Mouse (Mus musculus) hindbrain, postnatal 0 days (tissue): ENCODE measurements around the gene Gch1. TPM values are rescaled to one million over a fixed set of nuclear protein-coding genes. Genes with fewer than 3 reads are reported as not detected.

Experiments
- ATAC-seq: fragments of 200-750 bp; cut with Nextera tagmentation; 2 replicates; pipeline ENCODE4 v1.8.0; 2017; ENCODE audit warnings: mild to moderate bottlenecking, moderate TSS enrichment, moderate library complexity
- DNase-seq: peaks from one replicate; pipeline ENCODE4 v3.0.0-alpha.2; 2015; ENCODE audit warnings: low spot score
- H3K27ac ChIP-seq: fragments of 300-500 bp; sonication (generic); 2 replicates; pipeline ENCODE4 v1.5.1; 2014; ENCODE audit warnings: mild to moderate bottlenecking
- H3K27me3 ChIP-seq: fragments of 300-500 bp; sonication (generic); 2 replicates; pipeline ENCODE4 v1.6.1; 2014; ENCODE audit warnings: low read length, mixed read lengths; ENCODE audit not compliant: insufficient read depth
- H3K36me3 ChIP-seq: fragments of 300-500 bp; sonication (generic); 2 replicates; pipeline ENCODE4 v1.6.1; 2014; ENCODE audit warnings: low read length, mixed read lengths; ENCODE audit not compliant: insufficient read depth
- H3K4me1 ChIP-seq: fragments of 300-500 bp; sonication (generic); 2 replicates; pipeline ENCODE4 v1.6.1; 2014; ENCODE audit warnings: antibody characterized with exemption, low read length, mixed read lengths; ENCODE audit not compliant: insufficient read depth
- H3K4me2 ChIP-seq: fragments of 300-500 bp; sonication (generic); 2 replicates; pipeline ENCODE4 v1.6.1; 2014; ENCODE audit warnings: low read depth, mild to moderate bottlenecking, low read length, moderate library complexity, mixed read lengths
- H3K4me3 ChIP-seq: fragments of 300-500 bp; sonication (generic); 2 replicates; pipeline ENCODE4 v1.5.1; 2014; ENCODE audit warnings: low read length
- H3K9ac ChIP-seq: fragments of 300-500 bp; sonication (generic); replicated peaks from 2 replicates; pipeline ENCODE4 v1.6.1; 2014; ENCODE audit warnings: mild to moderate bottlenecking, low read length, moderate library complexity, mixed read lengths
- H3K9me3 ChIP-seq: fragments of 300-500 bp; sonication (generic); 2 replicates; pipeline ENCODE4 v1.6.1; 2016; ENCODE audit warnings: low read length, mixed read lengths
- CTCF ChIP-seq: IDR thresholded peaks from 2 replicates; pipeline ENCODE4 v1.5.1; 2016; ENCODE audit warnings: antibody characterized with exemption, control low read depth, low read depth
- WGBS: fragments of 180-500 bp; shearing (Covaris S2); extraction: QIAGEN DNeasy Blood & Tissue Kit; methylation state at CpG from one replicate; pipeline ENCODE4 v1.1.7; 2014; 5-methylcytosine and 5-hydroxymethylcytosine counted together
- polyA plus RNA-seq: library from polyadenylated mRNA; unstranded; fragments of >200 nt; fragmentation: Nextera tagmentation; extraction: Ambion mirVana; gene quantifications from 2 replicates; pipeline ENCODE4 v1.2.1, GENCODE M21; 2015
- total RNA-seq: library from RNA; depleted of rRNA; stranded (reverse); fragments of >200 nt; gene quantifications from 2 replicates; pipeline ENCODE4 v1.2.3, GENCODE M21; 2014; rRNA removed

The Gch1 gene
- total and polyA plus RNA-seq, 2 experiments from 2014 or later = 6.1 to 10.7 TPM

DNA sequence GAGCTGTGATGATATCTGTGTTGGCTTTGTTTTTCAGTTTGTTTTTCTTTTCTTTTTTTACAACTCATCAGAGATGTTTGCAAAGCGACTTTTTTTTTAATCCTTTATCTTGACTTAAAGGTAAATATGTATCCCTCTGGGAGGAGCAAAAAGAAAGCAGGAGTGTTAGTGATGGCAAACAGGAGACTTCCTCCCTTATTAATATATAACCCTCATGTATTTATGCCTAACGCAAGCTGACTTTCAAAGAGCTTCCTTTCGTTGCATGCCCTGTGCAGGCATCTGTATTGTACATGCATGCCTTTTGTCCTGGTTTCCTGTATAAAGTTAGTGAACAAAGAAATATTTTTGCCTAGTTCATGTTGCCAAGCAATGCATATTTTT, 84.0 kb downstream of the Gch1 start:
- no peaks in the 10 kb centered on the region for H3K4me1 ChIP-seq
- WGBS = 85% methylated on average over 3 of the region's 3 CpGs
- no peaks in the 10 kb centered on the region for H3K27me3 ChIP-seq
- no peak overlapping the region for H3K4me3 ChIP-seq
- H3K27ac ChIP-seq = no peak overlapping the region
- no peaks in the 10 kb centered on the region for H3K9me3 ChIP-seq
- no peaks in the 10 kb centered on the region for H3K36me3 ChIP-seq
- no peak overlapping the region for H3K4me2 ChIP-seq
- ATAC-seq (no peak), DNase-seq (no peak)
- H3K9ac ChIP-seq = no peak overlapping the region
- no peak for TF ChIP-seq CTCF

DNA sequence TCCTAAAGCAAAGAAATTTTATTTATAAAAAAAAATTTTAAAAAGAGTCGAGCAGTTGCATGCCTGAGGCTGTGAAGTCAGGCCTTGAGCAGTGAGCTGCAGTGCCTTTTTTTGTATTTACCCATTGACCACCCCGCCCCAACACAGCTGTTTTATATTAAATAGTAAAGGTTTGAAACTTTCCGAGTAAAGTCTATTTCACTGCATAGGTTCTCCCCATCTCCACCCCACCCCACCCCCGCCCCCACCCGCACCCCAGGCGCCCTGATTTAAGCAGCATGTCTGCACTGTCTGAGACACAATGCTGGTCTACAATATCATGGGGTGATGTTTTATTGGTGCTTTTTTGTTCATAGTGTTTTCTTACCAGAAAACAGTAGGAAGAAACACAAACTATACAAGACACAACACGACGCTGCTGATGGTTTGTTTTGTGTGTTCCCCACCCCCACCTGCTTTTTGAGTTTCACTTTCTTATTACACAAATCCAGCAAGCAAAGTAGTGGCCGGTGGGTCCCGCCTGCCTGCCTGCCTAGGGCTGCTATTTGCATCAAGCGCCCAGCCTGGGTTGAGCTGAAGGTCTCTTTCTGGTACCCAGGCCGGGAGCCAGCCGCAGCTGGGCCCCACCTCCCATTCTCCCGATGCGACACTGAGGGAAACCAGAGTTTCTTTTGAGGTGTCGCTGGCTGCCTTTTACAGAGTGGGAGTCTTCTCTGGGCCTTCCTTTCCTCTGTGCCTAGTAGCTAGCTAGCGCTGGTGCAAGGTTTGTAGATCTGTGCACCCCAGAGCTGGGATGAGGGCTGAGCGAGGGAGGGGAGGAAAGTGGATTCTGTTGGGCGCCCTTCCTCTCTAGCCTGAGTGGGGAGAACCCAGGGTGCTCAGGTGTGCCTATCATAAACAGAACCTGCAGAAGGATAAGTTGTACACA, 84.7 kb downstream of the Gch1 start:
- Histone ChIP-seq H3K36me3 (no peaks in the 10 kb centered on the region), H3K27me3 (no peaks in the 10 kb centered on the region), H3K4me3 (no peak overlapping the region), H3K9ac (no peak overlapping the region), H3K4me2 (peak overlapping the region; percentile 17; the same call in 1 of the 2 replicates), H3K27ac (no peak overlapping the region), H3K9me3 (no peaks in the 10 kb centered on the region), H3K4me1 (no peaks in the 10 kb centered on the region)
- no peak for DNase-seq
- no peak for TF ChIP-seq CTCF
- 34% methylated on average over 19 of the region's 19 CpGs for WGBS
- ATAC-seq = no peak

Other genes starting within 250 kb of the Gch1 start
- 8.5 and 10.7 TPM in 2 replicates for gene Wdhd1, start 87.4 kb upstream of the Gch1 start, total RNA-seq
- gene Wdhd1, start 87.4 kb upstream of the Gch1 start, polyA plus RNA-seq = 9.4 and 9.7 TPM in 2 replicates
- 5.6 and 7.2 TPM in 2 replicates for gene Socs4, start 87.5 kb upstream of the Gch1 start, total RNA-seq
- 2.2 and 2.8 TPM in 2 replicates for gene Socs4, start 87.5 kb upstream of the Gch1 start, polyA plus RNA-seq
- gene Mapk1ip1l, start 108.9 kb upstream of the Gch1 start, total RNA-seq = 49.2 and 50.3 TPM in 2 replicates
- gene Mapk1ip1l, start 108.9 kb upstream of the Gch1 start, polyA plus RNA-seq = 31.8 and 33.9 TPM in 2 replicates
- 2.1 and 9.1 TPM in 2 replicates for gene Lgals3, start 178.3 kb upstream of the Gch1 start, total RNA-seq
- 6.6 and 8.2 TPM in 2 replicates for gene Lgals3, start 178.3 kb upstream of the Gch1 start, polyA plus RNA-seq
- gene Dlgap5, start 229.0 kb upstream of the Gch1 start, total RNA-seq = 6.3 and 10.0 TPM in 2 replicates
- 5.5 and 6.5 TPM in 2 replicates for gene Dlgap5, start 229.0 kb upstream of the Gch1 start, polyA plus RNA-seq